Mouse (Mus musculus) bone marrow macrophage, adult 2 months (primary cell): ENCODE measurements around the gene Olfr283.

Experiments
- CTCF ChIP-seq: IDR thresholded peaks from 2 replicates; pipeline ENCODE4 v1.5.1; 2012; ENCODE audit warnings: low read depth, mild to moderate bottlenecking, low read length, moderate library complexity
- POLR2A ChIP-seq: IDR thresholded peaks from 2 replicates; pipeline ENCODE4 v1.6.1; 2012; ENCODE audit warnings: mild to moderate bottlenecking, low read depth, low read length, borderline replicate concordance

GRCm38 (mm10) chr15:98391903-98392187, 11.1 kb upstream of the Olfr283 start:
- no peak for TF ChIP-seq CTCF
- TF ChIP-seq POLR2A = no peak
